Mouse (Mus musculus) intestine, embryonic 16.5 days (tissue): Measurements from ENCODE around the gene Abcf1. TPM values are rescaled to one million over a fixed set of nuclear protein-coding genes. Genes with fewer than 3 reads are reported as not detected.
A peak's percentile ranks its signal among the peaks of the same experiment; 100 is the strongest.

Experiments
- ATAC-seq: fragments of 200-750 bp; cut with Nextera tagmentation; 2 replicates; pipeline ENCODE4 v1.8.0; 2017; ENCODE audit warnings: moderate TSS enrichment, moderate library complexity
- H3K27ac ChIP-seq: fragments of 300-500 bp; sonication (generic); 2 replicates; pipeline ENCODE4 v1.5.1; 2014; ENCODE audit warnings: mild to moderate bottlenecking, low read length
- H3K27me3 ChIP-seq: fragments of 300-500 bp; sonication (generic); replicated peaks from 2 replicates; pipeline ENCODE4 v1.6.1; 2014; ENCODE audit warnings: low read length, control low read depth, mixed read lengths; ENCODE audit not compliant: control insufficient read depth, insufficient read depth
- H3K36me3 ChIP-seq: fragments of 300-500 bp; sonication (generic); 2 replicates; pipeline ENCODE4 v1.6.1; 2014; ENCODE audit warnings: low read length, control low read depth; ENCODE audit not compliant: control insufficient read depth, insufficient read depth
- H3K4me1 ChIP-seq: fragments of 300-500 bp; sonication (generic); 2 replicates; pipeline ENCODE4 v1.6.1; 2014; ENCODE audit warnings: low read length, control low read depth, mixed read lengths; ENCODE audit not compliant: control insufficient read depth, insufficient read depth
- H3K4me2 ChIP-seq: fragments of 300-500 bp; sonication (generic); 2 replicates; pipeline ENCODE4 v1.6.1; 2014; ENCODE audit warnings: low read depth, low read length, control low read depth
- H3K4me3 ChIP-seq: fragments of 300-500 bp; sonication (generic); 2 replicates; pipeline ENCODE4 v1.5.1; 2014; ENCODE audit warnings: mild to moderate bottlenecking, low read length
- H3K9ac ChIP-seq: fragments of 300-500 bp; sonication (generic); 2 replicates; pipeline ENCODE4 v1.6.1; 2014; ENCODE audit warnings: low read depth, low read length
- H3K9me3 ChIP-seq: fragments of 300-500 bp; sonication (generic); 2 replicates; pipeline ENCODE4 v1.6.1; 2016; ENCODE audit warnings: low read length, control low read depth; ENCODE audit not compliant: control insufficient read depth
- WGBS: fragments of 180-500 bp; shearing (Covaris S2); extraction: QIAGEN DNeasy Blood & Tissue Kit; methylation state at CpG from one replicate; pipeline ENCODE4 v1.1.7; 2014; 5-methylcytosine and 5-hydroxymethylcytosine counted together
- polyA plus RNA-seq: library from polyadenylated mRNA; unstranded; fragments of >200 nt; fragmentation: Nextera tagmentation; extraction: Ambion mirVana; gene quantifications from 2 replicates; pipeline ENCODE4 v1.2.1, GENCODE M21; 2015

The Abcf1 gene
- polyA plus RNA-seq, 1 experiment from 2014 or later = 88.5 TPM

DNA sequence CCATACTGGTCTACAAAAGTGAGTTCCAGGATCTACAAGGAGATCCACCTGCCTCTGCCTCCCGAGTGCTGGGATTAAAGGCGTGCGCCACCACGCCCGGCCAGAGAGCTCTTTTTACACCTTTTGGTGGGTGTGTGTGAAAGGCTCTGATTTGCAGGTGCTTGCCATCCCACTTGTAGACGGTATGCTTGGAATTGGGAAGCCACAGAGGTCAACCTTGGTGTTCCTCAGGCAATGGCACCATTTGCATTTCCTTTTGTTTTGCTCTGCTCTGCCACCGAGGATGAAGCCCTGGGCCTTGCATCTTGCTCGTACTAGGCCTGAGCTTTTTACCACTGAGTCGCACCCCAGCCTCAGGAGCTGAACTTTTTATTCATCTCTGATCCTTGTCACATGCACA lies 12.2 kb upstream of the Abcf1 start:
- H3K9ac ChIP-seq = no peak overlapping the region
- H3K4me2 ChIP-seq = no peak overlapping the region
- H3K36me3 ChIP-seq = peaks cover 13% of the 10 kb centered on the region
- WGBS = 90% methylated on average over 9 of the region's 9 CpGs
- H3K4me1 ChIP-seq = peaks cover 15% of the 10 kb centered on the region
- no peaks in the 10 kb centered on the region for H3K27me3 ChIP-seq
- ATAC-seq = no peak
- no peak overlapping the region for H3K27ac ChIP-seq
- no peak overlapping the region for H3K4me3 ChIP-seq
- H3K9me3 ChIP-seq = no peaks in the 10 kb centered on the region

DNA sequence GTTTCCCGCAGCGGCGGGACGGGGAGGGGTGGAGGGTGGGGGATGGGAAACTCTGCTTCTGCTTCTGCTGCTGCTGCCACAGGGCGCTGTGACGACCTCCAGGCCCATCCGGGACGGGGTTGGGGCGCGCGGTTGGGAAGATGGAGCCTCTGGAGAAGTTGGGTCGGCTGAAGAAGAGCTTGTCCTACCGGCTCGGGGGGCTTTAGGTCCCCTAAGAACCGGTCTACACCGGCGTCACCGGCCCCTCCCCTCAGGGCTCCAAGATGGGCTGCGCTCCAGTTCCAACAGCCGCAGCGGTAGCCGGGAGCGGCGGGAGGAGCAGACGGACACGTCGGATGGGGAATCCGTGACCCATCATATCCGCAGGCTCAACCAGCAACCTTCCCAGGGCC lies 10.8 kb upstream of the Abcf1 start:
- Histone ChIP-seq H3K4me3 (peak overlapping the region; percentile 91), H3K36me3 (peaks cover 13% of the 10 kb centered on the region), H3K9me3 (no peaks in the 10 kb centered on the region), H3K27ac (peak overlapping the region; percentile 96), H3K27me3 (no peaks in the 10 kb centered on the region), H3K4me1 (peaks cover 15% of the 10 kb centered on the region), H3K9ac (peak overlapping the region; percentile 89), H3K4me2 (peak overlapping the region; percentile 51)
- ATAC-seq = peak; percentile 24
- 0% methylated on average over 29 of the region's 29 CpGs for WGBS

DNA sequence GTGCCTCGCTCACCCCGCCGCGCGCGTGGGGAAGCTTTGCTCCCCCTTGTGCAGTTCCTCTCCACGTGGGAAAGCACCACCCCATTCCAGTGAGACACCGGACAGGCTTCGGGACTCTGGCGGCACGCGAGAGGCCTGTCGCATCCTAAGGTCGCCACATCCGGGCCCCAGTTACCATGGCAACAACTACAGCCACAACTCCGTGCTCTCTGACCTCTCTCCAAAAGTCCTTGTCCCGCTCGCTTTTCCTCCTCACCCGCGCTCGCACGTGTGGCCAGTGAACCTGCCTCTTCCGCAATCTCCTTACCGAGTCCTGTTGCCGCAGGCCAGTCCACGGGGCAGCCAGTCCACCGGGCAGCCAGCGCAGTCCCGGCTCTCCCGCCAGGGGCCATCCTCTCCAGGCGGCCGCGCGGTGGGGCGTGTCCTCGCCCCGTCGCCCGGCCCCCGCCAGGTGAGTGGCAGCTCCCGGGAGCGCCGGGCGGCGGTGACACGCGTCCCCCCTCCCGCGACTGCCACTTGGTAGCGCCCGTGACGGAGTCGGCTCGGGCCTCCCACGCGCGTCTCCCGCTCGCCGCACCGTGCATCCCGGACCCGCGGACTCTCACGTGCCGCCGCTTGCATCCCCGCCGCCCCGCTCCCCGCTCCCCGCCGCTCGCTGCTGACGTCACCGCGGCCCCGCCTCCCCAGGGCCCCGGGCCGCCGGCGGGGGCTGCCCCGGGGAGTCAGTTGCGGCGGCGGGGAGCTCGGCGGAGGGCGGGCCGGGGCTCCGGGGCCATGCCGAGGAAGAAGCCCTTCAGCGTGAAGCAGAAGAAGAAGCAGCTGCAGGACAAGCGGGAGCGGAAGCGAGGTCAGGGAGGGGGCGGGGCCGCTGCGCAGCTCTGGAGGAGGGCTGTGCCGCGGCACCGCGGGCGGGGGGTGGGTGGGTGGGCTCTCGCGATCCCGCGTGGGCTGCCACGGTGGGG lies 10.1 kb upstream of the Abcf1 start, which contains the start of the genes Gnl1 and Prr3:
Gene Gnl1 (plus strand): TSS at position 451 of the 962 bp plus-strand sequence.
Gene Prr3 (minus strand): TSS at position 836 of the 962 bp plus-strand sequence.
- peaks cover 15% of the 10 kb centered on the region for H3K4me1 ChIP-seq
- peaks cover 11% of the 10 kb centered on the region for H3K36me3 ChIP-seq
- no peaks in the 10 kb centered on the region for H3K27me3 ChIP-seq
- under 1% methylated on average over 98 of the region's 109 CpGs for WGBS
- no peaks in the 10 kb centered on the region for H3K9me3 ChIP-seq
- H3K4me3 ChIP-seq = peak within 1 kb of the TSS; percentile 91
- H3K4me2 ChIP-seq = peak within 1 kb of the TSS; percentile 51
- peak within 1 kb of the TSS; percentile 96 for H3K27ac ChIP-seq
- H3K9ac ChIP-seq = peak within 1 kb of the TSS; percentile 89
- peak; percentile 94 for ATAC-seq

DNA sequence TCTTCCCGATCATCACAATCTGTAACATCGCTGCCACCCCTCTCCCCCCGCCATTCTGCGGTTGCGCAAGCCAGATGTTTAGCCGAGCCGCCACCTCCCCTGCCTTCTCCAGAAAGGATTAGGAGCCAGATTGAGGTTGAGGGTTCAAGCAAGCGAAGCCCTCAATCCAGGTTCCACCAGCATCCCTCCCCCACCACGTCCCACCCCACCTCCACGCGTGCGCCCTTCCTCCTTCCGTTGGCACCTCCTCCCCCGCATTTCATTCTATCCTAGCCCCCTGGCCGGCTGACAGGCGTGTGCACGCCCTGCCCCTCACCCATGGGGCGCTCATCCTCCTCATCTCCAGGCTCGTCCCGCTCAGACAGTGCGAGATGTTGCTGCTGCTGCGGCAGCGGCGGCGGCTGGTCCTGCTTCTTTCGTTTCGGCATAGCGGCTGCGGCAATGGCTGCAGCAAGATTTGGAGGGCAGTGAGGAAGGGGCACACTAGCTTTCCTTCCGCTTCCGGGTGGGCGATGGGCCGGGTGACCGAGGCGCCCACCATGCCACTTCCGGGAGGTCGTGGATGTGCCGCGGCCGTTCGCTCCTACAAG lies 9.3 kb upstream of the Abcf1 start:
- peak; percentile 49 for ATAC-seq
- under 1% methylated on average over 41 of the region's 41 CpGs for WGBS

DNA sequence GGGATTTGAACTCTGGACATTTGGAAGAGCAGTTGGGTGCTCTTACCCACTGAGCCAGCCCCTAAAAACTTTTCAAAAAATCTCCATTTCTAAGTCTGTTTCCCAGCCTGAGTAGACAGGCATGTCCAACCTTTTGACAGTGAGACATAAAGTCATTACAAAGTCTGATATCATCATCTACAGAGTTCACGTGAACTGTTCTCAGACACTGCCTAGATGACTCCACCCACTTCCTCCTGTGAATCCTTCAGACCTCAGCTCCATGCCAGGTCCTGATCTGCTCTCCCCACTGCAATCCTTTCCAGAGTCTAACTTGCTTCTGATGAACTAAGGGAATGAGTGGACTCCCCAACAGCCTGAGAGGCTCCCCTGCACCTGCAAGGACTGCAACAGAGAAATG lies 2.6 kb upstream of the Abcf1 start:
- Histone ChIP-seq H3K27ac (no peak overlapping the region), H3K36me3 (0 out of 2 replicates have a peak, but pooled peaks cover 5% of the 10 kb centered on the region), H3K4me1 (peaks cover 16% of the 10 kb centered on the region), H3K9ac (no peak overlapping the region), H3K4me2 (no peak overlapping the region), H3K27me3 (no peaks in the 10 kb centered on the region), H3K9me3 (no peaks in the 10 kb centered on the region), H3K4me3 (no peak overlapping the region)
- ATAC-seq = no peak
- WGBS = 37% methylated on average over 1 of the region's 1 CpGs

More for the DNA sequence above, 9.3 kb upstream of the Abcf1 start:
- Histone ChIP-seq H3K4me3 (peak overlapping the region; percentile 91), H3K9ac (peak overlapping the region; percentile 89), H3K9me3 (no peaks in the 10 kb centered on the region), H3K36me3 (peaks cover 10% of the 10 kb centered on the region), H3K27ac (peak overlapping the region; percentile 96), H3K4me2 (peak overlapping the region; percentile 51), H3K27me3 (no peaks in the 10 kb centered on the region), H3K4me1 (peaks cover 15% of the 10 kb centered on the region)

DNA sequence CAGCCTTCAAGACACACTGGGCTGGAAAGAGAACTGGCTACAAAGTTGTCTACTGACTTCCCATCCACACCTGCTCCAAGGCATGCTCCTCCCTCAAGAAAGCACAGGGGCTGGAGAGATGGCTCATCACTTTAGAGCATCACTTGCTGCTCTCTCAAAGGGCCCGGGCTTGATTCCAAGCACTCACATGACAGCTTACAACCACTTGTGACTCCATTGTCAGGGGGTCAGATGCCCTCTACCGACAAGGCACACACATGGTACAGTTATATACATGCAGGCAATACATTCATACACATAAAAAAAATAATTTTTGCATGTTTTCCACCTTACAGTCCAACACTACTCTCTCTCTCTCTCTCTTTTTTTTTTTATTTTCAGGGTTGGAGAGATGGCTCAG lies 1.9 kb downstream of the Abcf1 start:
- 86% methylated on average over 2 of the region's 2 CpGs for WGBS
- no peak overlapping the region for H3K27ac ChIP-seq

DNA sequence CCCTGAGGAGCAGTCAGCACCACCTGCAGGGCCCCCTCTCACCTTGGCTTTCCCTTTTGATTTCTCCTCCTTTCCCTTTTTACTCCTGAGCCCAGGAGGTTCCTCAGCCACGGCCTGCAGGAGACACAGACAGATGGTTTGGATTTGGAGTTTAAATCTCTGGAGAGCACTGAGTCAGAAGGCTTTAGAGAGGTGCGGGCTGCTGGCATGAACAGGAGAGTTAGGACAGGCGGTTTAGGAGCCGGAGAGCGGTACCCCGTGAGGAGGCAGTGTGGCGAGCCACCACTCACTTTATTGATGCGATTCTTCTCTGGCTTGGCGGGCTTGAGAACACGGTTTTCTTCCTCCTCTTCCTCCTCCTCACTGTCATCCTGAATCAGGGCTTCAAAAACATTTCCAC lies 6.3 kb downstream of the Abcf1 start:
- no peak for ATAC-seq
- H3K4me3 ChIP-seq = no peak overlapping the region
- no peak overlapping the region for H3K4me2 ChIP-seq
- H3K9ac ChIP-seq = no peak overlapping the region
- H3K36me3 ChIP-seq = peaks cover 35% of the 10 kb centered on the region
- H3K27ac ChIP-seq = no peak overlapping the region
- no peaks in the 10 kb centered on the region for H3K9me3 ChIP-seq
- no peaks in the 10 kb centered on the region for H3K27me3 ChIP-seq
- WGBS = 96% methylated on average over 10 of the region's 10 CpGs
- peaks cover 2% of the 10 kb centered on the region for H3K4me1 ChIP-seq

More for the DNA sequence above, 1.9 kb downstream of the Abcf1 start:
- Histone ChIP-seq H3K4me3 (no peak overlapping the region), H3K9me3 (no peaks in the 10 kb centered on the region), H3K4me1 (peaks cover 16% of the 10 kb centered on the region), H3K27me3 (no peaks in the 10 kb centered on the region), H3K36me3 (peaks cover 12% of the 10 kb centered on the region), H3K9ac (no peak overlapping the region), H3K4me2 (no peak overlapping the region)
- ATAC-seq = no peak

DNA sequence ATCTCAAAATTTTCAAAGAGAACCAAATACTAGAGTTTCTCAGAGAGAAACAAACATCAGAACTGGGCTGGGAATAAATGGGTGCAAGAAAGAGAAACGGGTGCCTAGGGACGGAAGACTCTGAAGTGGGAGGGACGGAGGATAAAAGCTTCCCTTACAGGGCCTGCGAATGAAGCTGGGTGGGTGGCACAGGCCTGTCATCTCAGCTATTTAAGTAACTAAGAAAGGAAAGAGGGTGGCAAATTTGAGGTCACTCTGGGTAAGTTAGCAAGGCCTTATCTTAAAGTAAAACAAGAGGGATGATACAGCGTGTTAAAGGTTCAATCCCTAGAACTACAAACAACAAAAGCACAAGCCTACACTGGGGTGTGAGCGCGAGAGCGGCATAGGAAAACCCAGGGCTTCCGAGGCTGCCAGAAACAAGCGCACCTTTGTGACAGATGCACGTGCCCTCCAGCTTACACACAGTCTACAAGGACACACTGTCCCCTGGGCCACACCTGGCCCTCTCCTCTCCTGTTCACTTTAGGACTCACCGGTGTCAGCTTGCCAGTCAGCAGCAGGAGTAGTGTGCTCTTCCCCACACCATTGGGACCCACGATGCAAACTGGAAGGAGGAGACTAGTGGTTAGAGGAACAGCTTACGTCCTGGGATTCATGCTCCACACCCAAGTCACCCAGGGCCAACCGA lies 10.9 kb downstream of the Abcf1 start:
- WGBS = 95% methylated on average over 15 of the region's 15 CpGs

DNA sequence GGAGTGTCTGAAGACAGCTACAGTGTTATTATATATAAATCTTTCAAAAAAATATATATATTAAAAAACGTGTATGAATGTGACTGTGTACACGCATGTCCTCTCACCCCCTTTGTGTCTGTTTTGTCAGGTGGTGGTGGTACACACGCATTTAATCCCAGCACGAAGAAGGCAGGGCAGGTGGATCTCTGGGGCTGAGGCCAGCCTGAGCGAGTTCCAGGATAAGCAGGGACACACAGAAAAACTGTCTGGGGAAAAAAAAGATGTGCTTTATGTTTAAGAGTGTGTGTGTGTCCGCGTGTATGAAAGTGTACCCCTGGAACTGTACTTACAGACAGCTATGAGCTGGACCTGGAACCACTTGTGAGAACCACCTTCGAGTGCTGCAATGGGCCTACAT lies 14.9 kb downstream of the Abcf1 start:
- no peak overlapping the region for H3K9ac ChIP-seq
- peaks cover 28% of the 10 kb centered on the region for H3K36me3 ChIP-seq
- H3K9me3 ChIP-seq = no peaks in the 10 kb centered on the region
- ATAC-seq = no peak
- 77% methylated on average over 8 of the region's 8 CpGs for WGBS
- H3K27ac ChIP-seq = no peak overlapping the region
- no peaks in the 10 kb centered on the region for H3K27me3 ChIP-seq
- no peaks in the 10 kb centered on the region for H3K4me1 ChIP-seq
- no peak overlapping the region for H3K4me2 ChIP-seq
- H3K4me3 ChIP-seq = no peak overlapping the region

More for the DNA sequence above, 10.9 kb downstream of the Abcf1 start:
- H3K36me3 ChIP-seq = peaks cover 49% of the 10 kb centered on the region
- no peak overlapping the region for H3K4me3 ChIP-seq
- no peak overlapping the region for H3K27ac ChIP-seq
- no peaks in the 10 kb centered on the region for H3K27me3 ChIP-seq
- H3K4me1 ChIP-seq = no peaks in the 10 kb centered on the region
- no peak overlapping the region for H3K4me2 ChIP-seq
- no peaks in the 10 kb centered on the region for H3K9me3 ChIP-seq
- no peak overlapping the region for H3K9ac ChIP-seq
- ATAC-seq = no peak
